Mouse (Mus musculus) thymus, postnatal 10 days (tissue): Measurements from ENCODE around the gene Crot.
"Not testable (repeated sequence)": the region's sequence is repeated elsewhere in the genome, so short reads cannot be mapped to it uniquely, and the experiment has no call there.

Source experiments
- DNase-seq, 2 experiments: peaks; one replicate each; pipeline ENCODE4 v3.0.0; 2021; ENCODE audit warnings: low spot score in 2 of 2

Gene Crot

DNA sequence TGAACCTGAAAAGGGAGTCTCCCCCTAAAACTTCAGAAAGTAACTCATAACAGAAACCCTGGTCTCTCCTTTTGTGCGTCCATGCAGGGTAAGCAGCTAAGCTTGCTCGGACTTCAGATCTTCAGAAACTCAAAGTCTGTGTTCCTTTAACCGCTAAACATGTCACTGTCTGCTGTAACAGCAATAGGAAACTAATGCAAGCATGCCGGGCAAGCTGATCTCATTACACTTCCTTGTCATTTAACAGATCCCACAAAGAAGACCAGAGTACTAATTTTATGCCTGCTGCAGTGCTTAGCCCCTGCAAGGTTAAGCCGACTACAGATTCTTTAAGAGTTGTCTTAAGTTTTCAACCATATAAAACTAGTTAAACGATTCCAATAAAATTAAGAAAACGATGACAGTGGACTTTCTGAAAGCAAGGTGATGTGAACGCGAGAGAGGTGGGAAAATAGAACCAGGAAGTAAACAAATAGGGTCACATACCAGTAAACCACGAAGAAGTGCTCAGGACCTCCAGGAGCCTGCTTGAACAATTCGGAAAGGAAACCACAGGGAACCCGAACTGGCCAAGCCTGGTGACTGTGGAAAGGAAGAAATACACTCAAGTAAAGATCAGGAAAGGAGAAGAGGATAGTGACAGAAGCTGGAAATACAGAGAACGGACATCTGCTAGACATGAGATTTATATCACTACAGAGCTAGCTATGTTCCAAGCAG is 998 bp downstream of the Crot start:
- DNase-seq = no peak

DNA sequence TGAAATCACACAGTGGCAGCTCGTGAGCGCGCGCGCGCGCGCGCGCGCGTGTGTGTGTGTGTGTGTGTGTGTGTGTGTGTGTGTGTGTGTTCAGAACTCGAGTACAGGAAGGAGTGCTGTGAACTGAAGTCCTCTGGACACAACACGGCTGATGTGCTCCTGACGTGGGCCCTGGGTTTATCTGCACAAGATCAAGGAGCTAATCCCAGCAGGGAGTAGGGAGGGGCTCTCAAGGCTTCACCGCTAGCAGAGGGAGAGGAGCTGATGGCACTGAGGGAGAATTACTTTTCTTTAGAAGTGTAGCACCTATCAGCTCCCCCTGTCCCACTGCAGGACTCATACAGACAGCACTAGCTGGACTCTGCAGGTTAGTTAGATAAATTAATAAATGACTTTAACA is 5.5 kb downstream of the Crot start:
- DNase-seq = no peak

DNA sequence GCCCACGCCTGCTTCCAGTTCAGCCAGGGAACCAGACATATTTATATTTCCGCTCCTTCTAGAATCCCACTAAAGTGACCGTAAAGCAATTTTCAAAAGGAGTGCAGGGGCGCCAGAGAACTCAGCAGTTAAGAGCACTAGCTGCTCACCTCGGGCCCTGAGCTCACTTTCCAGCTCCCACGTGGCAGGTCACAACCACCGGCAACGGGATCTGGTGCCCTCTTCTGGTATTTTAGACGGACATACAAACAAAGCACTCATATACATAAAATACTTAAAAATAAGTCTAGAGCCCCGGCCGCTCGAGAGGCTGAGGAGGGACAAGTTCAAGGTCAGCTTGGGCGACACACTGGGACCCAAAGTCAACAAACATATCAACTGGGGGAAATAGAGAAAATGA is 6.6 kb downstream of the Crot start:
- no peak for DNase-seq

DNA sequence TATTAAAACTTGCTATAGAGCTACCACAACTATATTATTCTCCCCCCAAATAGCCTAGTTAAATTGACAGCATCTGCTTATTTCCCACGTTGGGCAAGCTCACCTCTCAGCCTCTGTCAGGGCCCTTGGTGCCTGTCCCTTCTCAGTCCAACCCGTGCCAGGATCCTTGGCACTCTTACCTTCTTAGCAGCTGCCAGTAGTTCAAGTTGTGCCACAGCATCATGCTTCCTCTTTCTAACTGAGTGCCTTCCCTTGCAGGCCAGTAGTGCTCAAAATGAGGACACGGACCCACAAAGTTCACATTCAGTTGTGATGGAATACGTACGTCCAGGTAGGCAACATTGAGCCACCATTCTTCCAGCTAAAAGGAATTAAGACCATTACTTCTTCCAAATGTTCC is 9.2 kb downstream of the Crot start:
- DNase-seq = no peak

DNA sequence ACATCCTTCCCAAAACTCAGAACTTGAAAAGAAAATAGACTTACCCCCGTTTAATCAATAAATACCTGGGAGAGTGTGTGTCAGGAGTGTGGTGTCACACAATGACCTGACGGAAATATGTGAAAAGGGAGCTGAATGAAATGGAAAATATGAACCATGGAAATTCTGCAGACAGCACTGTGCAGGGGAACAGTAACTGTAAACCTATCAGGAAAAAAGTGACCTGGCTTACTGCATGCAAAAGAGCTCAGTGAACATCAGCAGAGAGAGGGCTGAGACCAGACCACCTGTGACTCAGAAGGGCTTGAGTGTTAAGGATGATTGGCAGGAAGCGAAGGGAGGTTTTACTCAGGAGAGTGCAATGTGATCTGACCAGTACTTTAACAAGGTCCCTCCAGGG is 11.7 kb downstream of the Crot start:
- DNase-seq = no peak

DNA sequence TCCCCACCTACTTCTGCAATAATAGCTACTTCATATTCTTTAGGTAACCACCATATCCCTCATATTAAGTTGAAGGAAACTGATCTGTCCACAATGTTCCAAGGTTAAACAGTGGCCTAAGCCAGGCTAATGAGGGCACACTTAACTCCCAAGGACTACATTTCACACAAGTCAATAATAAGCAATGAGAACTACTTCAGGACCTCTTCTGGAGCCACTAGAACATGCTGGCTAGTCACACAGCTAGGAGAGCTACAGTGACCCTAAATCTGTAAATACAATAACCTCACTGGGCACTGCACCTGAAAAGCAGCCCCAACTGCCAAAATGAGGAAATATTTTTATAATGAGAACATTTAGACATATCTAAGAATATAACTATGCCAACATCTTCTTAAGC is 22.4 kb downstream of the Crot start:
- DNase-seq = no peak

DNA sequence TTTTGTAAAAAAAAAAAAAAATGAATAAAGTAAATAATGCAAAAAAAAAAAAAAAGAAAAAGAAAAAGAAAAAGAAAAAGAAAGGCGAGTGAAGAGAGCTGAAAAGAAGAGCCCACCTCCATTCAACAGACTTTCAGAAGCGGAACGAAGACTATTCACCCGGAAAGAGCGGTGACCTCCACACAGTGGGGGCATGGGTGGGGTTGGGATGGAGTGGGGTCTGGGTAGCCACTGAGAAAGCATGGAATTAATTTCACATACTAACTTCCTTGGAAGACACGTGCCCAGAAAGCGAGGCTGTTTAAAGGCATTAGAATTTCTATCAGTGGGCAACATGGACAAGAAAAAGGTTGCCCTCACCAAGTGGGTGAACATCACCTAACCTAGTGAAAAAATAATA is 24.8 kb downstream of the Crot start:
- DNase-seq = no peak

DNA sequence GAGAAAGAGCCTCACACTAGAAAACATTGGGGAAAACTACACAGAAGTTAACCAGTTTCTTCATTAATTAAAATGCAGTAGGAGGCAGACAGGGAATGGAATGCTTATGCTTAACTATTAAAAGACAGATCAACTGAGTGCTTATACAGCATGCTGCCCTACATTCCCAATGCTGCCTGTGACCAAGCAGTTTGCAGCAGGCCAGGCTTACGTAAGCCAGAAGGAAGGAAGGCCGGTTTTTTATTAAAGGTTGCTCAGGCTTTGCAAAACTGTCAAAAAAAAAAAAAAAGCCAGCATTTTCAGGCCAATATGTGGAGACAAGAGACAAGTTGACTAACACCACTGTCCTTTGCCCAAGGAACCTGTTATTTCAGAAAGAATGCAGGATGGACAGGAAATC is 26.4 kb downstream of the Crot start:
- DNase-seq = no peak

DNA sequence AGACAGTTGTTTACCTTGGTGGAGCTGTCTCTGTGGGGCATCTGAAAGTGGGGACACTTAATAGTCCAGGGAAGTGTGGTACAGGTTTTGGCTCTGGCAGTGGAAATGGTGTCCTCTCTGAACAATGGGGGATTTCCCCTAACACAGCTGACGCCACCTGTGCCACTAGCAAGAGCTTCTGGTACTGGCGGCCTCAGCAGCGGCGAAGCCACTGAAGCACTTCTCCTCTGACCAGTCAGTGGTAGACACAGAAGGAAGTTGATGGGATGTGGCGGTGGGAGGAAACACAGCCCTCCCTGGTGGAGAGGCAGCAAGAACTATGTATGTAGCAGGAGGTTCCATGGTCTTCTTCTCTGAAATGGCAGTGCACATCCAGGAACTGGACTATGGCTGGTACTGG is 32.6 kb downstream of the Crot start:
- DNase-seq = no peak

DNA sequence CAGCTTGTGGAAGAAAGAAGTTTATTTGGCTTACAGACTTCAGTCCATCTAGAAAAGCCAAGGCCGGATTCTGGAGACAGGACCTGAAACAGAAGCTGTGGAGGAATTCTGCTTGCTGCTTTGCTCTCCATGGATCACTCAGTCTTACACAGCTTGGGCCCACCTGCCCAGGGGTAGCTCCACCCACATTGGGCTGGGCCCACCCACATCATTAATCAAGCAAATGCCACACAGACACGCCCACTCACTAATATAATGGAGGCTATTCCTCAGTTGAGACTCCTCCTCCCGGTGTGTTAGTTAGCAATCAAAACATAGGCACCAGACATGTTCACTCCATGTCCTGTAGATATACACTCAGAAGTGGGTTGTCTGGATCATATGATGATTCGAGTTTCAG is 36.6 kb downstream of the Crot start:
- DNase-seq = no peak

DNA sequence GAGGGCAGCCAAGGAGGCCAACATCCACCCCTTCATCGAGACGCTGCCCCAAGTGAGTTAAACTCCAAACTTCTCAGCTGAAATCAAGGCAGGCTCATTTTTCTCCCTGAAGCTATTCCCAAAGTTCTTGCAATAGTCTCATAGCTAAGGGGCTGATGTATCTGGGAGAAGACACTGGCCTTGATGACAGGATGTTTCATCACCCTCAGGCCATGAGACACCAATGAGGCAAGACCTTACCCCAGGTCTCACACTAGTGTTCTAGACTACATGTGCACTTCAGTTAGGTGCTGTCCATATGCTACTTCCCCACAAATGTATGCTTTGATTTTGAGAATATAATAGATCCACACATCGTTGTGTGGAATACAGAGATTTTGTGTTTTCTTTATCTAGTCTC is 41.6 kb downstream of the Crot start:
- no peak for DNase-seq

DNA sequence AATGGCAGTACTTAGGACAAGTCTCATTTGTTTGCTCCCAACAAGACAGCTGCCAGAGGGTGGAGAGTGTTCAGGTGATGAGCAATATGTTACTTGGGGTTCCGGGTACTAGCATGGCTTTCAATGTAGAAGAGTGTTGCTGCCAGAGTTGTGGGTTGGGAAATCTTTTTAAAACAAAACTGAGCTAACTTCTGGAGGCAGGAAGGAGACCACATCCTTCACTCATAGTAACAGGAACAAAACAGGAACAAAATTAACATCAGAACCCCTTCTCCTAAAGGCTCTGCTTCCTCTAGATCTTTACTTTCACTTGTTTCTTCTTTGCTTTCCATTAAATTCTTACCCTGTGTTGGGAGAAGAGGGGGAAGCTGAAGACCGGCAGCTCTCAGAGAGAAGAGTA is 43.5 kb downstream of the Crot start:
- no peak for DNase-seq

DNA sequence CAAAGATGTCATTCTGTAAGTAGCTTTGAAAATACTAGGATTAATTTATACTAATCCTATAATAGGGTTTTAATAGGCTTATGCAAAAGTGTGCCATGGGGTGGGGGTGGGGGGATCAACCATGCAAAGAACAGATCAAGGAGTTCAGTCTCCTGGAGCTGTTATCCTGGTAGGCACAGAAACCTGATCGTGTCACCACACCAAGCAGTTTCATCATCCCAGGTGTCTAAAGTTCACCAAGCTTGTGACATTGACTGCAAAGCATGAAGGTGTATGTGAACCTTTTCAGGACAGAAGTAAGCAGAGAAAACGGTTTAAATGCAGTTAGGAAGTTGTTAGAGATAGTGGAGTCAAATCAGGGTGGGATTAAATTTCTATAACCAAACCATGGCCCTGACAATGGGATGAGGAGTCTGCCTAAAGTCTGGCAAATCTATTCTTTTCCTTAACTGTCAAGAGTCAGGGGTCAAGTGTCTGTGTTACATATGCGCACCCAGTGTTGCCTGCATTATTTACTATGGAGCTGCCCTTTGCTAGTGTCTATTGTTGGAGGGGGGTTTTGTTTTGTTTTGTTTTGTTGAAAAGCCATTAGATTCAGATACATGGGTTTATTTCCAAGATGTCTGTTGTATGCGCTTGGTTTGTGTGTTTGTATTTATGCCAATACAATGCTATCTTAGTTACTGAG is 49.6 kb downstream of the Crot start:
- DNase-seq = no peak

DNA sequence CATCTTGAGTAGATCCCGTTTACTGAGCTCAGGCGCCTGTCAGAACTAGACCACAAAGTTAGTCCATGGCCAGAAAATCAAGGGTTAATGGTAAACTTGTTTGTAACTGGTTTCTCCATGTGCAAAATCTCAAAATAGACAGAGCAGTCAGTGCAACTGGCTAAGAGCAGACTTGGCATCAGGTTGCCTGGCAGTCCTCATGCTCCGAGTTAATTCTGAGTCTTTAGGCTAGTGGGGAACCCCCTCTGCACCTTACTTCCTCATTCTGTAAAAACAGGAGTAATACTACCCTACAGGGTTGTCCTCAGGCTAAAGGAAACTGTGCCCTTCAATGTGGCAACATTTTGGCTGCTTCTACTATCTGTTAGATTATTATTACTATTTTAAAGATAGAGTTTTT is 53.3 kb downstream of the Crot start:
- no peak for DNase-seq

DNA sequence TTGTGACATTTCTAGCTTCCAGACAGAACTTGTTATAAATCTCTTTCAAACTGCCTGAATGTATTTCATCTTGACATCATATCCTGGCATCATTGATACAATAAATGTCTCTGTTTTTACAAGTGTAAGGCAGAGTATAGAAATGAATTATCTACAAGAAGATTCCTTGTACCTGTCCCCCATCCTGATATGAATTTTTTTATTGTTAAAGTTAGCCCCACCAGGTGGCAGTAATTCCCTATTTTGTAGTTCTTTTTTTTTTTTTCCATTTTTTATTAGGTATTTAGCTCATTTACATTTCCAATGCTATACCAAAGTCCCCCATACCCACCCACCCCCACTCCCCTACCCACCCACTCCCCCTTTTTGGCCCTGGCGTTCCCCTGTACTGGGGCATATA is 55.9 kb downstream of the Crot start:
- not testable (repeated sequence) for DNase-seq

DNA sequence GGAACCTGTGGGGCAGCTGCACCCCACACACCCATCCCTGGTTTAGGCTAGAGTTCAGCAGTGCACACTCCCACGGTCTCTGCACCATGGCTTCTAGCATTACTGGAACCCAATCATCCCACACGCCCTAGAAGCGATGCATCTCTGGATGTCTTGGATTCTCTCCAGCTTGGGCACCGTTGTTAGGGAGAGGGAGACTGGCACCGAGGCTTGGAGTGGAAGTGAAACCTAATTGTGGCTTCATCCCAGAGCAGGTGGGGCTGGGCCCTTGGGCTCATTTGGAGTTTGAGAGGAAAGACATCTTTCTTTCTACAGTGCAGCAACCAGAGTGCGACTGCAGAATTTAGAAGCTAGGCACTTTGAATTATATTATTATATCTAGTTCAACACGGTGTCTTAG is 59.2 kb downstream of the Crot start:
- no peak for DNase-seq

DNA sequence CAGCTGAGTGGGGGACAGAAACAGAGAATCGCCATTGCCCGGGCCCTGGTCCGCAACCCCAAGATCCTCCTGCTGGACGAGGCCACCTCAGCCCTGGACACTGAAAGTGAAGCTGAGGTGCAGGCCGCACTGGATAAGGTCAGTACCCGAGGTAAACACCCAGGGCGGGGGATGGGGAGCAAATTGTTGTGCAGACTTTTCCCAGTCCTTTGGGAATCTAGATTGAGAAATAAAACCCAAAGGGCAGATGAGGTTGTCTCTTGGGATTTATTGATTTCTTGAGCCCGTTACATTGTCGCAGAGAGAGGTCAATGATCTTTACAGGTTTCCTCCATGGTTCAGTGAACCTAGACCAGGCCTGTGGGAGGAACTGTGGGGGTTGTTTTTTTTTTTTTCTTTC is 68.7 kb downstream of the Crot start:
- no peak for DNase-seq

DNA sequence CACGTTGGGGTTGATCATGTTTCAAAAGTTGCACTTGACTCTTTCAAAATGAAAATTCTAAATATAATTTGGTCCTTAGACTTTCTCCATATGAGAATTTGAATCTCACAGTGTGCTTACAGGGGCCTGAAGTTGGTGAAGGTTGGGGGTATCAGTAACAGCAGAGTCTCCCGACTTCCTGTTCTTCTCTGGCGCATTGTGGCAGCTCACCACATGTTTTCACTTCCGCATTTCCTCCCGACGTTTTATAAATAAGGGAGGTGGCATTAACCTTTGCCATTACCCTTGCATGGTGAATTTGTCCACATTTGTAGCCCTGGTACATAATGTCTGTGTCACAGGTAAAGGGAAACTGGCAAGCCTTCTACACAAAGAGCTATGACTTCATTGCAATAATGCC is 80.1 kb downstream of the Crot start:
- DNase-seq = no peak

DNA sequence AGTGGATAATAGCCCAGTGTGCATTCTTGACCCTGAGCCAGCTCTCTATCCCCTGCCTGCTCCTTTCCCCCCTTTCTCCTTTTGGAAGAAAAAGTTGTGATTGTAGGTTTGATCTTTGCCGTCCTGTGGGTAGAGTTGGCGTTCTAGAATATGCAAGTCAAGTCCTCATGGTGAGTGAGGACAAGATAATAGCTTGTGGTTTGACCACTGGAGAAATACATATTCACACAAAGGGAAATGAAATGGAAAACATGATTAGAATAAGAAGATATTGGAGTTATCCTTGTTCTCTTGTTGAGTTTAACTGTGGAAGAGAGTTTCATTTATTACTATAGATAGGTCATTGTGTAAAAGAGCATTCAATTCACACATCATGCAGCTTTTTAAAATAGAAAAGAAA is 80.7 kb downstream of the Crot start:
- DNase-seq = no peak
